Mouse (Mus musculus) liver, adult 2 months (tissue): ENCODE data around the gene Lonp2.

ENCODE experiments used
- CTCF ChIP-seq: fragments of 200-500 bp; IDR thresholded peaks from 2 replicates; pipeline ENCODE4 v1.5.1; 2011; ENCODE audit warnings: low read depth, low read length, control low read depth
- POLR2A ChIP-seq: fragments of 200-500 bp; IDR thresholded peaks from 2 replicates; pipeline ENCODE4 v1.6.1; 2011; ENCODE audit warnings: low read length, control low read depth; ENCODE audit not compliant: insufficient read depth; ENCODE audit errors: extremely low read depth

GRCm38 (mm10) chr8:86642682-86643081 lies 18.8 kb downstream of the Lonp2 start:
- TF ChIP-seq CTCF: no peak
- no peak for TF ChIP-seq POLR2A
